Mouse (Mus musculus): ENCODE results near the gene Gramd4. TPM values are rescaled to one million over a fixed set of nuclear protein-coding genes. Genes with fewer than 3 reads are reported as not detected.

Gene Gramd4
- 1 to 10 TPM; 4.2 to 9.7 TPM for total RNA-seq (2021)
- long read RNA-seq, experiment 1, partial matches to known transcripts, result 0 of 1 reads
- long read RNA-seq, experiment 1, other reads (novel, unspliced or antisense), result 1 of 1 reads
- long read RNA-seq, experiment 2, partial matches to known transcripts, result 0 of 5 reads
- long read RNA-seq, experiment 2, other reads (novel, unspliced or antisense), result 5 of 5 reads

GRCm38 (mm10) chr15:86057413-86057812, at the start of gene Gramd4:
Gene Gramd4 (plus strand): TSS chr15:86057695.
- peak; percentile 47 for DNase-seq

DNA sequence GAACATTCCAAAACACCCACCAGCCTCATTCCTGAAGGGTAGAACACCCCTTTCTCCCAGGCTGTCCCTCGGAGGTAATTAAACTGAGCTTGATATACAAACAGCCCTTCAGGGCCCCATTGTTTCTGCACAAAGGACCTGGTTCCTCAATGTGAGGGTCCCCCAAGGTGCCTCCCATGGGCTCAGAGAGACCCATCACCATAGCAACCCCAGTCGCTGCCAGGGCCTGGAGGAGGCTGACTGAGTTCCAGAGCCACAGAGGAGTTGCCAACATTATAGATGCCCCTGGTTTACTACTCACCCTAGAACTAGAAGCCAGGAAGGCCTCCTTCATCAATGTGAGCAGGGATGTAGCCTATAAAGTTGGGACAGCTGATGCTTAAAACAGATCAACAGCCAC, 44.4 kb upstream of the Gramd4 start:
- no peak for DNase-seq

DNA sequence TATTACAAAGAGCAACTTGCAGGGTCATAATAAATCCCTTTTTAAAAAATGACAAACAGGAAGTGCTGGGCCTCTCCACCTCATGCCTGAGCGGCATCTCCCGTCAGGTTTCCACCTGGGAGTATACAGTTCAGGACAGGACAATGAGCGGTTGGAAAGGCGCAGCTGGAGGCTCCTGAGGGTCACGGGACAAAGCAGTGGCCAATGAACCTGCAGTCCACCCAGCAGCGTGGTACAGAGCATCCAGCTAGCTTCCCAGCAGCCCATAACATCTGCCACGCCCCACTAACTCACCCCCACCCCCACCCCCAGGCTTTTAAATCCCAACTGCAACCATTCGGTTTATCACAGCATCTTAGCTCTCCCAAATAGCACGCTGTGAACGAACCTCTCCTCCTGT, 43.8 kb upstream of the Gramd4 start:
- DNase-seq, result no peak

DNA sequence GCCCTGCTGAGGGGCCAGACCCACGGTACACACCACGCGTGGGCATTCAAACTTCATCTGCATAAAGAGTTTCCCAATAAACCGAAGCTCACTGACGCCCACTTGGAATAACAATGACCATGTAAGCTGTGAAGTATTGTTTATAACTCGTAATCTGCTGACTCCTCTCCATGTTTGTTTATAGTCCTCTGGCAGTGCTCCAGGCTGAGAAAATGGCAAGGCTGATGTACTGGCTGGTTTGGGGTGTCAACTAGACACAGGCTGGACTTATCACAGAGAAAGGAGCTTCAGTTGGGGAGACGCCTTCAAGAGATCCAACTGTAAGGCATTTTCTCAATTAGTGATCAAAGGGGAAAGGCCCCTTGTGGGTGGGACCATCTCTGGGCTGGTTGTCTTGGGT, 42.5 kb upstream of the Gramd4 start:
- no peak for DNase-seq

- no peak for DNase-seq
These were observed 41.5 kb upstream of the Gramd4 start for GRCm38 (mm10) chr15:86015860-86016541.

DNA sequence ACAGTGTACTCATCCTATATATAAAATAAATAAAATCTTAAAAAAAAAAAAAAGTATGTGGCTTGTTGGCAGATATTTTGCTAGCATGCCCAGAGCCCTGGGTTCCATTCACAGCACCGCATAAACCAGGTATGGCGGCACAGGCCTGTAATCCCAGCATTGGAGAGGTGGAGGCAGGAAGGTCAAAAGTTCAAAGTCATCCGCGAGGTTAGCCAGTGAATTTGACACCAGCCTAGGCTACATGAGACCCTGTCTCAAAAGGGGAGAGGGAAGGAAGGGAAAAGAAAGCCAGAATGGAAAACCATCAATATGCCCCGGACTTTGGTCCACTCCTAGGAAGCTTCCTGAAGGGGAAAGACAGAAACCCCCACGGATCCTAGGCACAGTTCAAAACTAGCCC, 40.2 kb upstream of the Gramd4 start:
- no peak for DNase-seq

DNA sequence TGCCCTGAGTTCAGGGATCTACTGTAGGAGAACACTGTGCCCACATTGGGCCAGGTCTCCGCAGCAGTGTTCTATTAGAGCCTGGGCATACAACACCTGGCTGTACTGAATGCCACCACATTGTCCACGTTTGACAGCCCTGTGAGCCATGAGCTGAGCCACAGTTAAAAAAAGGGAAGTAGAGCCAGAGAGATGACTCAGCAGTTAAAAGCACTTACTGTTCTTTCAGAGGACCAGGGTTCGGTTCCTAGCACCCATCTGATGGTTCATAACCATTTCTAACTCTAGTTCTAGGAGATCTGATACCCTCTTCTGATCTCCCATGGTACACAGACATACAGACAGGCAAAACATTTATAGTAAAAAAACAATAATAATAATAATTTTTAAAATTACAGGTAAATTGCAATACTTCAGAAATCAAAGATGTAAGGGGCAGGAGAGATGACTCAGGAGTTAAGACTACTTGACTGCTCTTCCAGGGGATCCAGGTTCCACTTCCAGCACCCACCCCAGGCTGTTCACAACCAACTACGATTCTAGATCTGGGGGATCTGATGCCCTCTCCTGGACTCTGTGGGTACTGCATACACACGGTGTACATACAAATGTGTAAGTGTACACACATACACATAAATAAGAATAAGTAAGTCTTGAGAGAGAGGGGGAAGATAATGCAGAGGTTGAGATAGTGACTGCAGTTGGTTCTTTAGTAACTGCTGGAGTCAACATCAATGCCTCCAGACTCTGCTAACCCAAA, 38.6 kb upstream of the Gramd4 start:
- DNase-seq, result no peak

DNA sequence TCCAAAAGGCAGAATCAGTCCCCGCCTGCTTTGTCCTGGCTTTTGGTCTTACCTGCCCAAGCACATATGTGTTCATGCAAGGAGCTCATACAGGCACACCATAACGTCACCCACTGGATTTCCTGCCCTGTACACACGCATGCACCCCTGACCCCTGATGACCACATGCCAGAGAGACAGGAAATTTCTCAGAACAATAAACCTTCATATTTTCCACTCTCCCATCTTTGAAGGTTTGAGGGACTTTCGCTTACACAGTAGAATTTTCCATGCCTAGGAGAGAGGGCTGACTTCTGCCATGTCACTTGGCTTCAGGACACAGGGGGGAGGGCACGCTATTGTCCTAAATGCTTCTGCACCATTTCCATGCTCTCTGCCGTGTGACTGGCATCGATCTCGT, 37.5 kb upstream of the Gramd4 start:
- no peak for DNase-seq

DNA sequence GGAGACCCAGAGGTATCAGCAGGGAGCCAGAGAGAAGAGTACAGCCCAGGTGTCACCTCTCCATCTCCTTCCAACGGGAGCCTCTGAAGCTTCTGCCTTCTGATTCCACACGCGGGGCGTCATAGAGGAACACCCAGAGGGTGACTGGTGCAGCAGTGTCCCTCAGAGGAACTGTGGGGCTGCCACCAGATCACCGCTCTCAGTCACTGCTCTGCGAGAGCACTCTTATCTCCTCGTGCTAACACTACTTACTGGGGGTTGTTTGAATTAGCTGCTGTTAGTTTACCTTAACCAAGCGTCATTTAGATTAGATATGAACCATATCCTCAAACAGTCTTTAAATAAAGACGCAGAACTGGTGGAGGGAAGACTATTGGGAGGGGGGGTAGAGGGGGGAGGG, 36.2 kb upstream of the Gramd4 start:
- DNase-seq, result no peak

DNA sequence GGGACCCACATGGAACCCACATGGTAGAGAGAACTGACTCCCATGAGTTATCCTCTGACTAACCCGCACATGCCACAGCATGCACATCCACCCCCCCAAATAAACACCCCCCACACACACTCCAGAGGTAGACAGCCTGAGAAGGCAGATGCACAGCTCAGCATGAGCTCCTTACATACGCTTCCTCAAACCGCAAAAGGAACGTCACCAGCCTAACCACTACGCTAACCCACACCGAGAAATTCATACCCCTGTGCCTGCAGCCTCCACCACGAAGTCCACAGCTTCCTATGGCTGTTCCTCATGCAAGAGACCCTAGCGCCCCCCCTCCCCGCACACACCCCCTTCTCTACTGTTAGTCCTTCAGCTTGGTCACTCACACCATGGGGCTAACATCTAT, 35.5 kb upstream of the Gramd4 start:
- DNase-seq, result no peak

DNA sequence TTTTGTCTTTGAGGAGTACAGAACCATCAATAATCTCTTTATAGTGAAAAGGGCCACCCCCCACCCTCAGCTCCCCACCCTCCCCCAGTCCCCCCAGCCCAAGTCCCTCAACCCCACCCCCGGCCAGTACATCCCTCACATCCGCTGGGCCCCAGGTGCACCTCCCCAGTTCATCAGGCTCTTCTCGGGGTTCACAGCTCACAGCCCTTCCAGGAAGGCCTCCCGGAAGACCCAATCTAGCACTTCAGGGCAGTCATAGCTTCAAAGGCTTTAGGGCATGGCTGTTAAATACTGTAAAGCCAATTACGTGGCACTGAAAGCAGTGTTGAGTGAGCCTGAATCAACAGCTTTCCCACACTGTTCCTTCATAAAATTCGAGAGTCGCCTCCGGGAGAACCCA, 29.6 kb upstream of the Gramd4 start:
- no peak for DNase-seq

- DNase-seq, result no peak
These were observed 27.5 kb upstream of the Gramd4 start for GRCm38 (mm10) chr15:86029981-86030380.

- no peak for DNase-seq
These were observed 24.7 kb upstream of the Gramd4 start for GRCm38 (mm10) chr15:86032811-86033190.

DNA sequence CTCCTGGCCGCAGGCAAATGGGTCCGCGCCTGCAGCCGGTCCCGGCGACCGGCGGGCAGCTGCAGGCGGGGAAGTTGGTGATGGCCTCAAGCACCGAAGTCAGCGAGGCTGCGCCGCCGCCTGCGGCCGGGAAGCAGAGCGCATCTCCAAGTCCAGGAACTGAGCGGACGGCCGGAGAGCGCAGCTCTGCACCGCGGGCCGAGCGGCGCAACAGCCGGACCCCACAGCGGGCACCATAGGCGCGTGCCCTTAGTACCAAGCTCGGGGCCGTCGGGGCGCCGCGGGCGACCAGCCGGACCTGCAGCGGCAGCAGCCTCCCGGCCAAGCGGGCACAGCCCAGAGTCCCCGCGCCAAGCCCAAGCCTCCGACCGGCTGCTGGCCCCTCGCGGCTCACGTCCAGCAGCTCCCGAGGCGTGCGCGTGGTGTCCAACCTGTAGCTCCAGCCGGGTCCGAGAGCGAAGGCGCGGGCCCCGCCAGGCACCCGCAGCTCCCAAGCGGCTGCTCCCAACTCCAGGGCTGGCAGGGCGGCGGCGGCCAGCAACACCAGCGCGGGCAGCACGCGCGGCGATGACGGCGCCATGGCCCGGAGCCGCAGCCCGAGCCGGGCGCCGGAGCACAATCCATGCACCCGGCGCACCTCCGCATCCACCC, 24.2 kb upstream of the Gramd4 start, which contains the start of gene Celsr1:
TSS of gene Celsr1 (minus strand) at position 587 of the 651 bp plus-strand sequence.
- no peak for DNase-seq

DNA sequence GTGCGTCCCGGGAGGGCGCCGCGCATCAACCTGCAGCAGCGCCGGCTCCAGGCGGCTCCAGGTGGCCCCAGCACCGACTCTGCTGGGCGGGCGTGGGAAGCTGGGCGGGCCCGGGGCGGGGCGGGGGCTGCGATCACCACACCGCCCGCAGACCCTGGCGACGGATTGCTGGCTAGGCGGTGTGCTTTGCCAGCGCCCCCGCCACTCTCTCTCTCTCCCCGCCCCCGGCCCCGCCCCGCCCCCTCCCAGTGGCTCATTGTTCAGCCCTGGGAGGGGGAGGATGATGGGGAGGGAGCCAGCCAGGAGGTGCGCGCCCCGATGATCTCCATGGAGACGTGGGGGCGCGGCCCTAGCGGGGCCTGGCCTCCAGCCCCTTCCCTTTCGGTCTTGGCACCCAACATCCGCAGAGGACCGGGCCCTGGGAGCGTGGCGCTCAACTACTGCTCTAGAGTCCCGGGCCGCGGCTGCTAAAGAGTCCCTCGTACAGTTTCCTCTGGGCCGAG, 23.4 kb upstream of the Gramd4 start:
- no peak for DNase-seq

DNA sequence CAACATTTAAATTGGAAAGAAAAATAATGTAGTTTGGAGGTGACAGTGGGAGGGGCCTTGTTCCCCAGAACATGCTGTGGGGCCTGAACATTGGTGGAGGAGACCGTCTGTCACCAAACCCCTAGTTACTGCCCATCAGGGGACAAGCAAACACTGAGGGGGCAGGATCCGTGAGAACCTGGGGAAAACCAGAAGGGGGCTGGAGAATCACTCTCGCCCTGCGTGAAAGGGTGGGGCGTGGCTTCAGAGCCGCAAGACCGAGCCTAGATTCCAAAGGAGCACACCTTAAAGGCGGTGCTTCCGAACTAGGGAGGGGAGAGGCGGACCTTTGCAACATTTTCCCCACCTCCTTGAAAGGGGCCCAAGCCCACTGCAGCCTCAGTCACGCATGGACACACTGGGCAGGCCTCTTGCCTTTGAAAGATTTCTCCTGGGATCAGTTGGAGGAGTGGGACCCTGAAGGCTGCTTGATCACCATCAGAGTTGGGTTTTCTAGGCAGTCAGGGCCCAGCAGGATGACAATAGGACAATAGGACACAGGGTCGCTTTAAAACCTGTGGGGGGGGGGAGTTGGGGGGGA, 22.6 kb upstream of the Gramd4 start:
- DNase-seq, result no peak

DNA sequence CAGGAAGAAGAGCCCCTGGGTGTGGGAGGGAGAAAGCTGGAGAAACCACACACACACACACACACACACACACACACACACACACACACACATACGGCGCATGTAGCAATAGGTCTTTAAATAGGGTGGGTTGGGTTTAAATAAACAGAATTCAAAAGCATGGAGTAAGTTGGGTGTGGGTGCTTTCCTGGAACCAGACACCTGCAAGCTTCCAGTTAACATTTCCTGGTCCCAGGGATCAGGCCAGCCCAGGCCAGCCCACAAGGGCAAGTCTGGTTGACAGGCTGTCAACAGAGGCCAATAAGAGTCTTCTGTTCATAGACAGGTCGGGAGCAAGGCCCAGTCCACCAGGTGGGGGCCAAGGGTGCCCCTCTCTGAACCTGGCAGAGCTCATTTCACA, 21.6 kb upstream of the Gramd4 start:
- no peak for DNase-seq

DNA sequence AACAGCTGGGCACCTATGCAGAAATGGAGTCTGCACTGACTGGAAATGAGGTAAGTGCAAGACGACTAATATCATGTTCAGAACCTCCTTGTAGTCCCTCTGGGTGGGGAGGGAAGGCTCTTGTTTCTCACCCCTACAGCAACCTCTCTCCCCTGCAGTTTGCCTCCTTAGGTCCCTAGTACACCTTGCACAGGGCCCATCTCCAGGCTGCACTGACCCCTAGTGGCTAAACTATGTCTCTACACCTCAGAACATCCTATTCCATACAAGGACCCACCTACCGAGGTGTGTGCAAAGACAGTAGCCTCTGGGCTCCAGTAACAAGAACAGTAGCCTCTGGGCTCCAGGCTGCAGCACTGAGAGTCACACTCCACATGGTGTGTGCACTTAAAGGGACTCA, 18.7 kb upstream of the Gramd4 start:
- DNase-seq, result peak; percentile 37

GRCm38 (mm10) chr15:86041421-86041820, 16.1 kb upstream of the Gramd4 start:
- no peak for DNase-seq

DNA sequence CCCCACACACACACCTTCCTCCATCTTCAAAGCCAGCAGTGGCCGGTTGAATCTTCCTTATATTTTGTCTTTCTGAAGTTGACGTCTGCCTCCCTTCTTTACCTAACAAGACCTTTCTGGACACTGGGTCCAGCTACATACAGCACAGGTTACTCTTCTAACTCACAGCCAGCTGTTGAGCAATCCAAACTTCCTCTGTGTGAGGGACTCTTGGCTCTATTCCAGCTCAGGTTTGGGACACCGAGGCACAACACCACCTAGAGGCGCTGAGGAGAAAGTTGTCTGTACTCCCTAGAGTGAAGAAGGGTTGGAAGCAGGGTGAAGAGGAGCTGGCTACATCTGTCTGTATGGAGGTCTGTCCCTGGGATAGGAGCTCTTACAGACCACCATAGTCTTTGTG, 15.1 kb upstream of the Gramd4 start:
- no peak for DNase-seq

DNA sequence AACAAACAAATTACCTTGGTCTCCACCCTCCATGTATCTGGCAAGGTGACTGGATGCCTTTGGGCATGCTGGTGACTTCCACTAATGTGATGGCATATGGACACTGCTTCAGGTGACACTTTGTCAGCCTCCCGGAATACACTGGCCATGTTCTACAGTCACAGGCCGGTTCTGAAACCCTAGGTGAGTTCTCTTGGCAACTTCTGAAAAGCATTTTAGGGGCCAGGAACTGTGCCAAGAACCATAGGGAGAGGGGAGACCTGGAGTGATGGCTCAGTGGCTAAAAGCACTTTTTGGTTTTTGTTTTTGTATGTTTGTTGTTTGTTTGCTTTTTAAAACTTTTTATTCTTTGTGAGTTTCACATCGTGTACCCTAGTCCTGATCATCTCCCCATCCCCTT, 8.0 kb upstream of the Gramd4 start:
- no peak for DNase-seq

GRCm38 (mm10) chr15:86050170-86050743, 7.2 kb upstream of the Gramd4 start:
- DNase-seq, result no peak

Measured in gastrocnemius, postnatal 25 days (tissue).